In genomic region chr11:98837231-98837704, GRCm38 (mm10) we compare ENCODE assay signal across 8 mouse cellular contexts. TPM values are rescaled to one million over a fixed set of nuclear protein-coding genes. Genes with fewer than 3 reads are reported as not detected.
DNase-seq lines count a peak whose midpoint lies in the region; ATAC-seq and TF ChIP-seq lines count a peak whose summit lies in the region.

No protein-coding gene starts in this region.

- H3K4me2 ChIP-seq in intestine, embryonic 14.5 days (ENCODE audit: low read length), result peak overlapping the region; percentile 99
- peak overlapping the region; percentile 66 for H3K4me2 ChIP-seq in myocyte (ENCODE audit: low read depth)

- DNase-seq in gastrocnemius, postnatal 25 days, result peak; percentile 30
- DNase-seq in gastrocnemius, postnatal 36 days, result no peak
- DNase-seq in right cerebral cortex, postnatal 14 days, result peak; percentile 46
- DNase-seq in right cerebral cortex, adult 18-20 months, result no peak
- DNase-seq in intestine, embryonic 14.5 days (ENCODE audit: low spot score), result no peak
- no peak for DNase-seq in adrenal gland, adult 8-10 months

- H3K79me2 ChIP-seq in myocyte (ENCODE audit: control insufficient read depth, insufficient read depth), result no peaks in the 10 kb centered on the region

- H3K27me3 ChIP-seq in intestine, embryonic 14.5 days (replicated peaks; ENCODE audit: control insufficient read depth, insufficient read depth, low read length), result peaks cover 19% of the 10 kb centered on the region
- H3K27me3 ChIP-seq in myocyte (ENCODE audit: control insufficient read depth, insufficient read depth, insufficient read length), result no peaks in the 10 kb centered on the region

- peak overlapping the region; percentile 59 for H3K9ac ChIP-seq in intestine, embryonic 14.5 days (ENCODE audit: low read length)

- peak; percentile 16; the same call in 1 of the 2 replicates for ATAC-seq in intestine, embryonic 14.5 days (replicated peaks; ENCODE audit: low FRiP score, low TSS enrichment, low read depth)
- no peak for ATAC-seq in erythroid progenitor cell, adult 5-6 weeks (replicated peaks; ENCODE audit: low FRiP score, poor library complexity, severe bottlenecking)

- peak overlapping the region; percentile 70 for H3K4me3 ChIP-seq in intestine, embryonic 14.5 days (ENCODE audit: low read depth, low read length)
- peak overlapping the region; percentile 18 for H3K4me3 ChIP-seq in myocyte

- peaks cover 8% of the 10 kb centered on the region; the same call in 1 of the 2 replicates for H3K4me1 ChIP-seq in intestine, embryonic 14.5 days (replicated peaks; ENCODE audit: control insufficient read depth, insufficient read depth, low read length)

- peak overlapping the region; percentile 67 for H3ac ChIP-seq in myocyte (ENCODE audit: control insufficient read depth, insufficient read length)

- H3K27ac ChIP-seq in intestine, embryonic 14.5 days (ENCODE audit: low read depth), result no peak overlapping the region

- no peaks in the 10 kb centered on the region for H3K9me3 ChIP-seq in intestine, embryonic 14.5 days (ENCODE audit: control insufficient read depth, low read length)

- no peak for TF ChIP-seq POLR2A in myocyte (IDR thresholded peaks at IDR 0.05; ENCODE audit: insufficient read length, low read depth)

- intact Hi-C loops in gastrocnemius, postnatal 36 days (cut with DNase I), result no loop called here

- H3K36me3 ChIP-seq in intestine, embryonic 14.5 days (ENCODE audit: control insufficient read depth, insufficient read depth, low read length), result peaks cover 19% of the 10 kb centered on the region
- H3K36me3 ChIP-seq in myocyte (ENCODE audit: control insufficient read depth, insufficient read depth), result peaks cover 11% of the 10 kb centered on the region

- 1% methylated on average over 25 of the region's 29 CpGs for WGBS in intestine, embryonic 14.5 days

TF ChIP-seq in myocyte, 11 proteins besides CTCF, POLR2A, EP300 and RAD21:
- TF ChIP-seq TCF12 (IDR thresholded peaks at IDR 0.05; ENCODE audit: insufficient read depth, poor library complexity, severe bottlenecking), result no peak
- no peak for TF ChIP-seq TCF3 (IDR thresholded peaks at IDR 0.05; ENCODE audit: insufficient read length, low read depth)
- no peak for TF ChIP-seq POLR2AphosphoS2 (IDR thresholded peaks at IDR 0.05; ENCODE audit: insufficient read length, low read depth)
- TF ChIP-seq MYOG (IDR thresholded peaks at IDR 0.05; ENCODE audit: control insufficient read depth in 1 of 3, insufficient read depth in 1 of 3, insufficient read length in 2 of 3, low read depth in 2 of 3), result no peak
- TF ChIP-seq CEBPB (IDR thresholded peaks at IDR 0.05; ENCODE audit: insufficient read depth, poor library complexity, severe bottlenecking), result no peak
- no peak for TF ChIP-seq MAX (IDR thresholded peaks at IDR 0.05; ENCODE audit: low read depth)
- TF ChIP-seq REST (IDR thresholded peaks at IDR 0.05; ENCODE audit: insufficient read depth, insufficient read length), result no peak
- TF ChIP-seq E2F4 (IDR thresholded peaks at IDR 0.05; ENCODE audit: insufficient read depth), result no peak
- no peak for TF ChIP-seq MYOD1 (IDR thresholded peaks at IDR 0.05; ENCODE audit: control insufficient read depth in 1 of 3, insufficient read length in 2 of 3, low read depth in 2 of 3)

RNA-seq across cellular contexts. Expression of gene Rapgefl1, which starts 0.7 kb away (rescaled TPM):
- total RNA-seq in gastrocnemius, postnatal 25 days (2021), result under 1 TPM; 0.23 to 0.40 TPM
- total RNA-seq in gastrocnemius, postnatal 36 days (2021), result under 1 TPM; 0.12 to 0.15 TPM
- 1.5 and 2.2 TPM in 2 replicates for polyA plus RNA-seq in intestine, embryonic 14.5 days (2014; fragmentation: Nextera tagmentation; extraction: Ambion mirVana)
- polyA plus RNA-seq in myocyte (2012; fragmentation: generic; extraction: Trizol), result 3.5 TPM
- 6.7 TPM in 1 of 2 replicates, not detected in the other for total RNA-seq in erythroid progenitor cell, adult 5-6 weeks (2015; ENCODE audit: low replicate concordance)
- 1.5 TPM in 1 of 2 replicates, not detected in the other for total RNA-seq in erythroid progenitor cell, adult 5-6 weeks (2017; ENCODE audit: low replicate concordance)
- 1 to 10 TPM in 2 of 4 experiments, under 1 TPM in 2; 0.55 to 1.8 (median 1.0) TPM for total RNA-seq in adrenal gland, adult 8-10 months (2022)

RNA-seq across cellular contexts. Expression of gene Wipf2, which starts 26.2 kb away (rescaled TPM):
- 1 to 10 TPM; 4.1 to 4.9 TPM for total RNA-seq in gastrocnemius, postnatal 25 days (2021)
- total RNA-seq in gastrocnemius, postnatal 36 days (2021), result 1 to 10 TPM; 5.6 to 6.7 TPM
- polyA plus RNA-seq in intestine, embryonic 14.5 days (2014; fragmentation: Nextera tagmentation; extraction: Ambion mirVana), result 5.1 and 5.3 TPM in 2 replicates
- 5.3 TPM for polyA plus RNA-seq in myocyte (2012; fragmentation: generic; extraction: Trizol)
- 15.1 and 36.0 TPM in 2 replicates for total RNA-seq in erythroid progenitor cell, adult 5-6 weeks (2015; ENCODE audit: low replicate concordance)
- 8.2 and 8.9 TPM in 2 replicates for total RNA-seq in erythroid progenitor cell, adult 5-6 weeks (2017; ENCODE audit: low replicate concordance)
- total RNA-seq in adrenal gland, adult 8-10 months (2022), result 10 to 100 TPM; 20.4 to 26.7 (median 23.5) TPM

RNA-seq across cellular contexts. Expression of gene Casc3, which starts 32.6 kb away (rescaled TPM):
- 10 to 100 TPM; 13.9 to 15.0 TPM for total RNA-seq in gastrocnemius, postnatal 25 days (2021)
- total RNA-seq in gastrocnemius, postnatal 36 days (2021), result 10 to 100 TPM; 14.2 to 21.4 TPM
- 34.5 and 37.3 TPM in 2 replicates for polyA plus RNA-seq in intestine, embryonic 14.5 days (2014; fragmentation: Nextera tagmentation; extraction: Ambion mirVana)
- polyA plus RNA-seq in myocyte (2012; fragmentation: generic; extraction: Trizol), result 22.1 TPM
- 41.8 and 60.4 TPM in 2 replicates for total RNA-seq in erythroid progenitor cell, adult 5-6 weeks (2015; ENCODE audit: low replicate concordance)
- total RNA-seq in erythroid progenitor cell, adult 5-6 weeks (2017; ENCODE audit: low replicate concordance), result 59.2 and 92.7 TPM in 2 replicates
- 10 to 100 TPM; 34.3 to 47.2 (median 41.6) TPM for total RNA-seq in adrenal gland, adult 8-10 months (2022)

RNA-seq across cellular contexts. Expression of gene Msl1, which starts 42.0 kb away (rescaled TPM):
- total RNA-seq in gastrocnemius, postnatal 25 days (2021), result 10 to 100 TPM; 51.3 to 63.6 TPM
- total RNA-seq in gastrocnemius, postnatal 36 days (2021), result 10 to 100 TPM; 49.0 to 51.4 TPM
- 17.5 and 19.1 TPM in 2 replicates for polyA plus RNA-seq in intestine, embryonic 14.5 days (2014; fragmentation: Nextera tagmentation; extraction: Ambion mirVana)
- 35.6 TPM for polyA plus RNA-seq in myocyte (2012; fragmentation: generic; extraction: Trizol)
- total RNA-seq in erythroid progenitor cell, adult 5-6 weeks (2015; ENCODE audit: low replicate concordance), result 43.6 and 44.7 TPM in 2 replicates
- 29.5 and 35.5 TPM in 2 replicates for total RNA-seq in erythroid progenitor cell, adult 5-6 weeks (2017; ENCODE audit: low replicate concordance)
- total RNA-seq in adrenal gland, adult 8-10 months (2022), result 10 to 100 TPM; 93.5 to 98.5 (median 93.7) TPM

Comparison
In these comparisons a context has a peak if more than half of its experiments do, and no peak if none do; other contexts are left out.
1. DNase-seq: peak in gastrocnemius, postnatal 25 days (single experiment) and right cerebral cortex, postnatal 14 days (single experiment); none in gastrocnemius, postnatal 36 days (0 of 2), right cerebral cortex, adult 18-20 months (single experiment), intestine, embryonic 14.5 days (single experiment) and adrenal gland, adult 8-10 months (single experiment).